In the genomic region with DNA sequence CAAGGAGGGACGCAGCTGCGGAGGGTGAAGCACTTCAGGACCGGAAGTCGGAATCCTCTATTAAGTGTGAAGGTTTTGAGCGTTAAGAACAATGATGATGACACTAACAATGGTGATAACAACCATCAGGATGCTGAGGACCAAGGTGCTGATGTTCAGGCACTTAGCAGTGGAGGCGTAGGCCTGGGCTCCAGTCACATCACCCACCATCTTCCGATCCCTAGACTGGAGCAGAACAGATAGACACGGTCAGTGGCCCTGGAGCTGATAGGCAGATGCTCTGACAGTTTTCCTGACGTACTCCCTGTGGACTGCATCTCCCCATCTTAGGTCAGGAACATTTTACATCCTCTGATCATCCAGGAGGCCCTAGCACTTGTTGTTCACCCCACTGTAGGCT, we compare ENCODE assay signal across 12 mouse cellular contexts. TPM values are rescaled to one million over a fixed set of nuclear protein-coding genes. Genes with fewer than 3 reads are reported as not detected.
DNase-seq lines count a peak whose midpoint lies in the region; ATAC-seq and TF ChIP-seq lines count a peak whose summit lies in the region.
"Had no signal": no experiment of that assay in that cellular context is flagged by ENCODE, and none has a peak within 500 bp of the region (broad histone marks: within the 10 kb centered on the region; RNA-seq: fewer than 3 reads in every experiment).

No protein-coding gene starts in this region.

- no peak for ATAC-seq in lung, embryonic 14.5 days (ENCODE audit: insufficient read depth)
- no peak for ATAC-seq in heart, postnatal 0 days (ENCODE audit: insufficient read depth, low read depth)

- no peaks in the 10 kb centered on the region for H3K36me3 ChIP-seq in lung, embryonic 14.5 days (ENCODE audit: insufficient read depth)
- no peaks in the 10 kb centered on the region for H3K36me3 ChIP-seq in heart, postnatal 0 days (replicated peaks; ENCODE audit: control insufficient read depth, insufficient read depth, low read length)
- no peaks in the 10 kb centered on the region for H3K36me3 ChIP-seq in myocyte (ENCODE audit: control insufficient read depth, insufficient read depth)

- no peaks in the 10 kb centered on the region for H3K27me3 ChIP-seq in lung, embryonic 14.5 days (ENCODE audit: insufficient read depth, low read length)
- H3K27me3 ChIP-seq in heart, postnatal 0 days (ENCODE audit: control insufficient read depth, insufficient read depth, low read length), result no peaks in the 10 kb centered on the region
- H3K27me3 ChIP-seq in myocyte (ENCODE audit: control insufficient read depth, insufficient read depth, insufficient read length), result no peaks in the 10 kb centered on the region

- DNase-seq in lung, embryonic 14.5 days, result no peak
- DNase-seq in lung, postnatal 4 days, result no peak
- no peak for DNase-seq in heart, postnatal 0 days (ENCODE audit: low spot score)
- DNase-seq in ovary, adult 18-20 months (ENCODE audit: low spot score), result no peak
- DNase-seq in right cerebral cortex, postnatal 36 days (ENCODE audit: low spot score in 2 of 2), result no peak
- no peak for DNase-seq in natural killer cell, adult 2 months (ENCODE audit: low spot score in 2 of 2)

- peak overlapping the region; percentile 28 for H3ac ChIP-seq in myocyte (ENCODE audit: control insufficient read depth, insufficient read length)

- TF ChIP-seq POLR2A in bone marrow macrophage, adult 2 months (IDR thresholded peaks at IDR 0.05; ENCODE audit: borderline replicate concordance, low read depth, low read length), result no peak
- peak; percentile 33 for TF ChIP-seq POLR2A in myocyte (IDR thresholded peaks at IDR 0.05; ENCODE audit: insufficient read length, low read depth)

- WGBS in lung, embryonic 14.5 days, result 74% methylated on average over 9 of the region's 9 CpGs
- 71% methylated on average over 9 of the region's 9 CpGs for WGBS in heart, postnatal 0 days

- H3K4me1 ChIP-seq in lung, embryonic 14.5 days (ENCODE audit: insufficient read depth), result peaks cover 11% of the 10 kb centered on the region; the same call in 1 of the 2 replicates
- peaks cover 39% of the 10 kb centered on the region for H3K4me1 ChIP-seq in bone marrow macrophage, adult 2 months (ENCODE audit: control insufficient read depth, insufficient read depth, low read length)
- peaks cover 14% of the 10 kb centered on the region; the same call in 1 of the 2 replicates for H3K4me1 ChIP-seq in heart, postnatal 0 days (ENCODE audit: control insufficient read depth, insufficient read depth)

- H3K79me2 ChIP-seq in myocyte (ENCODE audit: control insufficient read depth, insufficient read depth), result peaks cover 12% of the 10 kb centered on the region

- H3K9me3 ChIP-seq in lung, embryonic 14.5 days (ENCODE audit: low read depth, low read length), result no peaks in the 10 kb centered on the region
- H3K9me3 ChIP-seq in heart, postnatal 0 days (replicated peaks; ENCODE audit: control insufficient read depth, low read length), result no peaks in the 10 kb centered on the region

- no peak for TF ChIP-seq EP300 in heart, postnatal 0 days (IDR thresholded peaks at IDR 0.05; ENCODE audit: low read depth)

- peak overlapping the region; percentile 69 for H3K4me2 ChIP-seq in lung, embryonic 14.5 days
- H3K4me2 ChIP-seq in heart, postnatal 0 days (ENCODE audit: low read depth, low read length), result peak overlapping the region; percentile 61
- H3K4me2 ChIP-seq in myocyte (ENCODE audit: low read depth), result peak overlapping the region; percentile 98

- H3K27ac ChIP-seq in lung, embryonic 14.5 days (ENCODE audit: low read depth), result no peak overlapping the region
- H3K27ac ChIP-seq in bone marrow macrophage, adult 2 months (ENCODE audit: insufficient read depth, low read depth, low read length), result peak overlapping the region; percentile 70; the same call in 1 of the 2 replicates
- H3K27ac ChIP-seq in heart, postnatal 0 days (ENCODE audit: low read depth), result peak overlapping the region; percentile 79

- TF ChIP-seq CTCF in lung, embryonic 14.5 days (IDR thresholded peaks at IDR 0.05; ENCODE audit: low read depth), result no peak
- no peak for TF ChIP-seq CTCF in bone marrow macrophage, adult 2 months (IDR thresholded peaks at IDR 0.05; ENCODE audit: low read depth, low read length)
- TF ChIP-seq CTCF in heart, postnatal 0 days (IDR thresholded peaks at IDR 0.05; ENCODE audit: low read depth), result no peak

- peak overlapping the region; percentile 47 for H3K4me3 ChIP-seq in lung, embryonic 14.5 days (ENCODE audit: low read depth, low read length)
- H3K4me3 ChIP-seq in bone marrow macrophage, adult 2 months (ENCODE audit: insufficient read depth, low read length), result peak overlapping the region; percentile 76
- H3K4me3 ChIP-seq in heart, postnatal 0 days (ENCODE audit: low read depth, low read length), result peak overlapping the region; percentile 61
- H3K4me3 ChIP-seq in myocyte, result peak overlapping the region; percentile 82

- H3K9ac ChIP-seq in lung, embryonic 14.5 days, result peak overlapping the region; percentile 59
- peak overlapping the region; percentile 60; the same call in 1 of the 2 replicates for H3K9ac ChIP-seq in heart, postnatal 0 days (replicated peaks; ENCODE audit: low read depth, low read length)

TF ChIP-seq in myocyte, 11 proteins besides CTCF, POLR2A, EP300 and RAD21:
- TF ChIP-seq MYOG (IDR thresholded peaks at IDR 0.05; ENCODE audit: control insufficient read depth in 1 of 3, insufficient read depth in 1 of 3, insufficient read length in 2 of 3, low read depth in 2 of 3), result no peak
- TF ChIP-seq MAX (IDR thresholded peaks at IDR 0.05; ENCODE audit: low read depth), result no peak
- no peak for TF ChIP-seq USF1 (IDR thresholded peaks at IDR 0.05; ENCODE audit: low read depth)
- TF ChIP-seq E2F4 (IDR thresholded peaks at IDR 0.05; ENCODE audit: insufficient read depth), result no peak
- no peak for TF ChIP-seq TCF3 (IDR thresholded peaks at IDR 0.05; ENCODE audit: insufficient read length, low read depth)
- peak; percentile 48 for TF ChIP-seq POLR2AphosphoS2 (IDR thresholded peaks at IDR 0.05; ENCODE audit: insufficient read length, low read depth)
- no peak for TF ChIP-seq REST (IDR thresholded peaks at IDR 0.05; ENCODE audit: insufficient read depth, insufficient read length)

RNA-seq across cellular contexts. Expression of gene Ifitm3, which starts 0.9 kb away (rescaled TPM):
- polyA plus RNA-seq in lung, embryonic 14.5 days (2014; fragmentation: Nextera tagmentation; extraction: Ambion mirVana), result 164 and 183 TPM in 2 replicates
- 1,636 and 1,773 TPM in 2 replicates for polyA plus RNA-seq in bone marrow macrophage, adult 2 months (2012; ENCODE audit: insufficient read depth, insufficient read length, missing spikeins)
- 148 and 324 TPM in 2 replicates for total RNA-seq in heart, postnatal 0 days (2014; rRNA removed; ENCODE audit: low replicate concordance)
- polyA plus RNA-seq in heart, postnatal 0 days (2015; fragmentation: Nextera tagmentation; extraction: Ambion mirVana), result 202 and 230 TPM in 2 replicates
- polyA plus RNA-seq in myocyte (2012; fragmentation: generic; extraction: Trizol), result 1,312 TPM

RNA-seq across cellular contexts. Expression of gene Ifitm6, which starts 8.1 kb away (rescaled TPM):
- polyA plus RNA-seq in lung, embryonic 14.5 days (2014; fragmentation: Nextera tagmentation; extraction: Ambion mirVana), result 0.49 and 1.1 TPM in 2 replicates
- polyA plus RNA-seq in bone marrow macrophage, adult 2 months (2012; ENCODE audit: insufficient read depth, insufficient read length, missing spikeins), result 31.9 and 45.4 TPM in 2 replicates
- total RNA-seq in heart, postnatal 0 days (2014; rRNA removed; ENCODE audit: low replicate concordance), result not detected in 2 replicates
- polyA plus RNA-seq in heart, postnatal 0 days (2015; fragmentation: Nextera tagmentation; extraction: Ambion mirVana), result 0.30 and 0.74 TPM in 2 replicates
- 4.4 TPM for polyA plus RNA-seq in myocyte (2012; fragmentation: generic; extraction: Trizol)
- polyA plus RNA-seq: neural tube, embryonic 11.5 days had no signal

RNA-seq across cellular contexts. Expression of gene Gm17387, which starts 19.3 kb away (rescaled TPM):
- not detected in 2 replicates for polyA plus RNA-seq in lung, embryonic 14.5 days (2014; fragmentation: Nextera tagmentation; extraction: Ambion mirVana)
- not detected in 2 replicates for polyA plus RNA-seq in bone marrow macrophage, adult 2 months (2012; ENCODE audit: insufficient read depth, insufficient read length, missing spikeins)
- not detected in 2 replicates for total RNA-seq in heart, postnatal 0 days (2014; rRNA removed; ENCODE audit: low replicate concordance)
- polyA plus RNA-seq in heart, postnatal 0 days (2015; fragmentation: Nextera tagmentation; extraction: Ambion mirVana), result not detected in 2 replicates
- not detected for polyA plus RNA-seq in myocyte (2012; fragmentation: generic; extraction: Trizol)
- total RNA-seq: common myeloid progenitor, adult 5-6 weeks; granulocyte monocyte progenitor cell, adult 5-6 weeks had no signal
- polyA plus RNA-seq: neural tube, embryonic 11.5 days; thymus, adult 2 months had no signal

RNA-seq across cellular contexts. Expression of gene Ifitm1, which starts 42.6 kb away (rescaled TPM):
- 35.4 and 42.5 TPM in 2 replicates for polyA plus RNA-seq in lung, embryonic 14.5 days (2014; fragmentation: Nextera tagmentation; extraction: Ambion mirVana)
- polyA plus RNA-seq in bone marrow macrophage, adult 2 months (2012; ENCODE audit: insufficient read depth, insufficient read length, missing spikeins), result 31.2 and 38.0 TPM in 2 replicates
- total RNA-seq in heart, postnatal 0 days (2014; rRNA removed; ENCODE audit: low replicate concordance), result 1.4 and 23.1 TPM in 2 replicates
- 4.1 and 6.6 TPM in 2 replicates for polyA plus RNA-seq in heart, postnatal 0 days (2015; fragmentation: Nextera tagmentation; extraction: Ambion mirVana)
- polyA plus RNA-seq in myocyte (2012; fragmentation: generic; extraction: Trizol), result 19.9 TPM

RNA-seq across cellular contexts. Expression of gene B4galnt4, which starts 51.2 kb away (rescaled TPM):
- polyA plus RNA-seq in lung, embryonic 14.5 days (2014; fragmentation: Nextera tagmentation; extraction: Ambion mirVana), result 5.6 and 7.1 TPM in 2 replicates
- polyA plus RNA-seq in bone marrow macrophage, adult 2 months (2012; ENCODE audit: insufficient read depth, insufficient read length, missing spikeins), result not detected in 2 replicates
- 0.43 TPM in 1 of 2 replicates, not detected in the other for total RNA-seq in heart, postnatal 0 days (2014; rRNA removed; ENCODE audit: low replicate concordance)
- polyA plus RNA-seq in heart, postnatal 0 days (2015; fragmentation: Nextera tagmentation; extraction: Ambion mirVana), result 0.10 TPM in 1 of 2 replicates, not detected in the other
- polyA plus RNA-seq in myocyte (2012; fragmentation: generic; extraction: Trizol), result 0.46 TPM
